Mouse (Mus musculus) stomach, embryonic 16.5 days (tissue): ENCODE results near the gene Kcnh4. TPM values are rescaled to one million over a fixed set of nuclear protein-coding genes. Genes with fewer than 3 reads are reported as not detected.

Experiments used
- ATAC-seq: fragments of 200-750 bp; cut with Nextera tagmentation; 2 replicates; pipeline ENCODE4 v1.8.0; 2017; ENCODE audit warnings: moderate number of reproducible peaks, moderate TSS enrichment; ENCODE audit not compliant: insufficient read depth, low FRiP score
- H3K27ac ChIP-seq: fragments of 300-500 bp; sonication (generic); 2 replicates; pipeline ENCODE4 v1.5.1; 2014; ENCODE audit warnings: low read length
- H3K27me3 ChIP-seq: fragments of 300-500 bp; sonication (generic); 2 replicates; pipeline ENCODE4 v1.6.1; 2014; ENCODE audit warnings: low read length, control low read depth, mixed read lengths; ENCODE audit not compliant: control insufficient read depth, insufficient read depth
- H3K36me3 ChIP-seq: fragments of 300-500 bp; sonication (generic); 2 replicates; pipeline ENCODE4 v1.6.1; 2014; ENCODE audit warnings: low read length; ENCODE audit not compliant: control insufficient read depth, insufficient read depth
- H3K4me1 ChIP-seq: fragments of 300-500 bp; sonication (generic); 2 replicates; pipeline ENCODE4 v1.6.1; 2014; ENCODE audit warnings: low read length, control low read depth, mixed read lengths; ENCODE audit not compliant: control insufficient read depth, insufficient read depth
- H3K4me2 ChIP-seq: fragments of 300-500 bp; sonication (generic); 2 replicates; pipeline ENCODE4 v1.6.1; 2014; ENCODE audit warnings: low read depth, low read length, mixed read lengths
- H3K4me3 ChIP-seq: fragments of 300-500 bp; sonication (generic); replicated peaks from 2 replicates; pipeline ENCODE4 v1.5.1; 2014; ENCODE audit warnings: mild to moderate bottlenecking, low read length
- H3K9ac ChIP-seq: fragments of 300-500 bp; sonication (generic); 2 replicates; pipeline ENCODE4 v1.6.1; 2014; ENCODE audit warnings: low read length
- H3K9me3 ChIP-seq: fragments of 300-500 bp; sonication (generic); replicated peaks from 2 replicates; pipeline ENCODE4 v1.6.1; 2016; ENCODE audit warnings: low read length, control low read depth; ENCODE audit not compliant: control insufficient read depth
- WGBS: fragments of 180-500 bp; shearing (Covaris S2); extraction: QIAGEN DNeasy Blood & Tissue Kit; methylation state at CpG from one replicate; pipeline ENCODE4 v1.1.7; 2014; 5-methylcytosine and 5-hydroxymethylcytosine counted together
- polyA plus RNA-seq: library from polyadenylated mRNA; unstranded; fragments of >200 nt; fragmentation: Nextera tagmentation; extraction: Ambion mirVana; gene quantifications from 2 replicates; pipeline ENCODE4 v1.2.1, GENCODE M21; 2015

Kcnh4 gene
- polyA plus RNA-seq, 1 experiment from 2014 or later, result 0.22 TPM

GRCm38 (mm10) chr11:100730477-100731205 is 29.1 kb downstream of the Kcnh4 start:
- H3K4me2 ChIP-seq, result no peak overlapping the region
- H3K4me3 ChIP-seq, result no peak overlapping the region
- H3K36me3 ChIP-seq, result no peaks in the 10 kb centered on the region
- no peak for ATAC-seq
- H3K9me3 ChIP-seq, result no peaks in the 10 kb centered on the region
- H3K27me3 ChIP-seq, result no peaks in the 10 kb centered on the region
- 83% methylated on average over 6 of the region's 6 CpGs for WGBS
- no peak overlapping the region for H3K9ac ChIP-seq
- H3K4me1 ChIP-seq, result peaks cover 1% of the 10 kb centered on the region
- H3K27ac ChIP-seq, result no peak overlapping the region

- H3K36me3 ChIP-seq, result no peaks in the 10 kb centered on the region
- H3K4me2 ChIP-seq, result no peak overlapping the region
- ATAC-seq, result no peak
- no peaks in the 10 kb centered on the region for H3K9me3 ChIP-seq
- H3K4me3 ChIP-seq, result no peak overlapping the region
- no peak overlapping the region for H3K27ac ChIP-seq
- 82% methylated on average over 4 of the region's 4 CpGs for WGBS
- peaks cover 5% of the 10 kb centered on the region for H3K4me1 ChIP-seq
- no peaks in the 10 kb centered on the region for H3K27me3 ChIP-seq
- H3K9ac ChIP-seq, result no peak overlapping the region
Measured at GRCm38 (mm10) chr11:100729976-100730375, 29.8 kb downstream of the Kcnh4 start.

DNA sequence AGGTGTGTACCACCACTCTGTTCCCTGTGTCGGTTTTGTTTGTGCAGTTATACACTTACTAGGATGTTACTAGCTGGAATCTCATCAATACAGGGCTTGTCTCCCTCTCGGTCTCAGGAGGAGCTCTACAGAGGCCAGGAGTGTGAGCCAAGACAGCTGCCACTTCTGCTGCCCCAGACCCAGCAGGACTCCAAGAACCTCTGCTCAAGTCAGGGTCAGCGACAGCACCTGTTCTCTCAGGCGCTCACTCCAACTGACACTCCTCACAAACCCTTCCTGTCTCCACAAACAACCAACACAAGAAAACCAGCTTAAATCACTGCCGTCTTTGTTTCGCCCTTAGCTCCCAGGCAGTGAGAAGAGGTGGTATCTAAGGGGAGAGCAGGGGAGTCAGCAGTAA is 31.1 kb downstream of the Kcnh4 start:
- Histone ChIP-seq H3K4me3 (no peak overlapping the region), H3K27me3 (no peaks in the 10 kb centered on the region), H3K27ac (no peak overlapping the region), H3K36me3 (no peaks in the 10 kb centered on the region), H3K4me1 (peaks cover 9% of the 10 kb centered on the region), H3K9ac (no peak overlapping the region), H3K4me2 (no peak overlapping the region), H3K9me3 (no peaks in the 10 kb centered on the region)
- WGBS, result 70% methylated on average over 6 of the region's 6 CpGs
- no peak for ATAC-seq

DNA sequence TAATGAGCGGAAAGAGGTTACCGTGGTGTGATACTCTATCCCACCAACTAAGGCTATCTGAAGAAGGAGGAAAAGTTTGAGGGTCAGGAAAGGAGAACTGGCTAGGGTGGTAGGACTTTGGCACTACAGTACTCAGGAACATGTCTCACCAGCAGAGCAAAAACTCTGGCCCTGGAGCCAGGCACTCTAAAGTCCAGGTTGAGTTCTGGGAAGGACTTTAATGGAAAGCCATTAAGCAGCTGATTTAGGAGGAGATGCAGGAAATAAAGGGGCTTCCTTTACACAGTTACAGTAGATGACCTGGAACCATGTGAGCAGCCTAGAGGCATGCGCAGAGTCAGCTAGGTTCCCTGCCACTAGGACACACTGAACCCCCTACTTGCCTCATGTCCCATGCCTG is 32.5 kb downstream of the Kcnh4 start:
- no peaks in the 10 kb centered on the region for H3K36me3 ChIP-seq
- no peaks in the 10 kb centered on the region for H3K9me3 ChIP-seq
- no peak overlapping the region for H3K27ac ChIP-seq
- 94% methylated on average over 3 of the region's 3 CpGs for WGBS
- ATAC-seq, result no peak
- no peak overlapping the region for H3K4me2 ChIP-seq
- H3K27me3 ChIP-seq, result no peaks in the 10 kb centered on the region
- H3K9ac ChIP-seq, result no peak overlapping the region
- H3K4me3 ChIP-seq, result no peak overlapping the region
- H3K4me1 ChIP-seq, result peaks cover 16% of the 10 kb centered on the region

GRCm38 (mm10) chr11:100724919-100725512 is 34.7 kb downstream of the Kcnh4 start:
- peak overlapping the region; percentile 55 for H3K9ac ChIP-seq
- 0 out of 2 replicates have a peak overlapping the region, but pooled peaks have one; percentile 4 for H3K4me2 ChIP-seq
- peak overlapping the region; percentile 75 for H3K27ac ChIP-seq
- peak; percentile 56; the same call in 1 of the 2 replicates for ATAC-seq
- WGBS, result 13% methylated on average over 5 of the region's 5 CpGs
- H3K4me3 ChIP-seq, result no peak overlapping the region
- H3K9me3 ChIP-seq, result no peaks in the 10 kb centered on the region
- H3K27me3 ChIP-seq, result no peaks in the 10 kb centered on the region
- H3K4me1 ChIP-seq, result peaks cover 28% of the 10 kb centered on the region
- H3K36me3 ChIP-seq, result no peaks in the 10 kb centered on the region

- Histone ChIP-seq H3K9me3 (no peaks in the 10 kb centered on the region), H3K4me1 (peaks cover 28% of the 10 kb centered on the region), H3K4me2 (no peak overlapping the region), H3K4me3 (no peak overlapping the region), H3K9ac (0 out of 2 replicates have a peak overlapping the region, but pooled peaks have one; percentile 4), H3K27me3 (no peaks in the 10 kb centered on the region), H3K36me3 (no peaks in the 10 kb centered on the region), H3K27ac (peak overlapping the region; percentile 64)
- ATAC-seq, result no peak
- WGBS, result 58% methylated on average over 2 of the region's 2 CpGs
Measured at GRCm38 (mm10) chr11:100722493-100723028, 37.2 kb downstream of the Kcnh4 start.

DNA sequence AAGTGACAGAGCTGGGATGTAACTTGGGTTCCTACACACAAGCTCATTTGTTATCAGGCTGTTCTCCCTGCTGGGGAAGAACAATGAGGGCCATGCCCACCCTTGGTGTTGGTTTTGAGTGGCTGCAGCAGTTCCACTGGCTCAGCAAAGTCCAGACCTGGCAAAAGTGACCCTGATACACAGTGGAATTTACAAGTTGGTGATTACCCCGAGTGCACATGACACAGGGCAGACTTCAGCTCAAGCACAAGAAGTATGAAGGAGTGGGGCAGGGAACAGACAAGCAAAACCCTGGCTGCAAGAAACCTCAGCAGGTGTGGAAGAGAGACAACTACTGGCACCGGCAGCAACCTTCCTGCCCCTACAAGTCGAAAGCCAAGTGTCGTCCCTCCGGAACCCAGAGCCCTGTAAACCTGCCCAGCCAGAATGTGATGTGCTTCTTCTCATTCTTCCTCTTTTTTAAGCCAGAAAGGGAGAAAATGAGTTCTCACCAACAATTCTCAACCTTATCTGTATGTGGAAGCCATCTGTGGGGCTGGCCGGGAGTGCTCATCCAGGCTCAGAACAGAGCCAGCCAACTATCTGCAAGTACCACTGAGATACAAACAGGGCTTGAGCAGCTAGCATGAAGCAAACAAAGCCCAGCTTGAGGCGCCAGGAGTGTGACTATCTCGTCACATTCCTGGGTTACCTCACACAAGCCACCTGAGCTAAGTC is 37.8 kb downstream of the Kcnh4 start:
- no peaks in the 10 kb centered on the region for H3K36me3 ChIP-seq
- H3K4me3 ChIP-seq, result no peak overlapping the region
- peaks cover 28% of the 10 kb centered on the region for H3K4me1 ChIP-seq
- peak overlapping the region; percentile 64 for H3K27ac ChIP-seq
- no peak for ATAC-seq
- 62% methylated on average over 8 of the region's 8 CpGs for WGBS
- no peaks in the 10 kb centered on the region for H3K9me3 ChIP-seq
- 0 out of 2 replicates have a peak overlapping the region, but pooled peaks have one; percentile 4 for H3K9ac ChIP-seq
- peak overlapping the region; percentile 14; the same call in 1 of the 2 replicates for H3K4me2 ChIP-seq
- H3K27me3 ChIP-seq, result no peaks in the 10 kb centered on the region

DNA sequence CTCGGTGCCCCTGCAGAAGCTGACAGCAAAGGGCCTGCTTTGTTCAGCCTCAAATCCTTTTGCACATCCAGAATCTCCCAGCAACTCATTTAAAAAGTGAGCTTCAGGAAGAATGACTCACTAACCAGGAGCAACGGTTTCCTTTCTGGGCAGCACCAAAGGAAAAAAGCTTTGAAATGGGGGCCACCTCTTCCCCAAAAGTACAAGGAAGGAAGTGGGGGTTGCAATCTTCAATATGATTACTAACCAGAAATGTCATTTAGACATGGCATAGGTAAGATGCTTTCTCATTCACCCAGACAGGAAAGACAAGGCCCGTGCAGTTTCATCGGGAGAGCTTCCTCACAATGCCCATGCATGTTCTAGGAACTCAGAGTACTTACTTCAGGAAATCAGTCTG is 38.5 kb downstream of the Kcnh4 start:
- no peaks in the 10 kb centered on the region for H3K9me3 ChIP-seq
- no peak for ATAC-seq
- no peak overlapping the region for H3K9ac ChIP-seq
- no peaks in the 10 kb centered on the region for H3K36me3 ChIP-seq
- H3K4me1 ChIP-seq, result peaks cover 28% of the 10 kb centered on the region
- 59% methylated on average over 4 of the region's 4 CpGs for WGBS
- no peak overlapping the region for H3K4me2 ChIP-seq
- no peak overlapping the region for H3K4me3 ChIP-seq
- no peaks in the 10 kb centered on the region for H3K27me3 ChIP-seq
- H3K27ac ChIP-seq, result peak overlapping the region; percentile 64

- WGBS, result 62% methylated on average over 5 of the region's 5 CpGs
- Histone ChIP-seq H3K9ac (no peak overlapping the region), H3K9me3 (no peaks in the 10 kb centered on the region), H3K4me3 (no peak overlapping the region), H3K36me3 (no peaks in the 10 kb centered on the region), H3K27ac (peak overlapping the region; percentile 25; the same call in 1 of the 2 replicates), H3K4me1 (peaks cover 26% of the 10 kb centered on the region), H3K4me2 (no peak overlapping the region), H3K27me3 (no peaks in the 10 kb centered on the region)
- ATAC-seq, result no peak
Measured at GRCm38 (mm10) chr11:100720345-100720744, 39.4 kb downstream of the Kcnh4 start.
